Mouse (Mus musculus) MEL (cell line): ENCODE results near the gene Spaca6. TPM values are rescaled to one million over a fixed set of nuclear protein-coding genes. Genes with fewer than 3 reads are reported as not detected.

Experiments
- DNase-seq: peaks from one replicate; pipeline ENCODE4 v3.0.0; 2011; ENCODE audit warnings: low read depth, low spot score
- H3K27ac ChIP-seq: 2 replicates; pipeline ENCODE4 v1.5.1; 2012; ENCODE audit warnings: low read depth, mild to moderate bottlenecking, control low read depth, low read length, moderate library complexity; ENCODE audit not compliant: control insufficient read depth
- H3K27me3 ChIP-seq, 2 experiments: fragments of 150-350 bp in 1 of 2; sonication (generic) in 1 of 2; 2 replicates each; pipeline ENCODE4 v1.6.1; 2012; ENCODE audit warnings: low read length in 2 of 2, mild to moderate bottlenecking in 2 of 2, improper control_type of control experiment in 1 of 2, moderate library complexity in 1 of 2; ENCODE audit not compliant: insufficient read depth in 2 of 2, control insufficient read depth in 1 of 2
- H3K36me3 ChIP-seq, 2 experiments: 2 replicates each; pipeline ENCODE4 v1.6.1; 2012 to 2014; ENCODE audit warnings: low read length in 2 of 2, improper control_type of control experiment in 1 of 2, inconsistent platforms in 1 of 2, mild to moderate bottlenecking in 1 of 2; ENCODE audit not compliant: insufficient read depth in 2 of 2, control insufficient read depth in 1 of 2
- H3K4me1 ChIP-seq, 2 experiments: fragments of 150-350 bp in 1 of 2; sonication (generic) in 1 of 2; 2 replicates each; pipeline ENCODE4 v1.6.1; 2012; ENCODE audit warnings: low read length in 2 of 2, improper control_type of control experiment in 1 of 2, mild to moderate bottlenecking in 1 of 2; ENCODE audit not compliant: insufficient read depth in 2 of 2, control insufficient read depth in 1 of 2
- H3K4me3 ChIP-seq, 2 experiments: fragments of 150-350 bp in 1 of 2; sonication (generic) in 1 of 2; 2 replicates each; pipeline ENCODE4 v1.5.1; 2012; ENCODE audit warnings: low read depth in 2 of 2, low read length in 2 of 2, mild to moderate bottlenecking in 2 of 2, moderate library complexity in 2 of 2, control low read depth in 1 of 2, improper control_type of control experiment in 1 of 2; ENCODE audit not compliant: control insufficient read depth in 1 of 2, insufficient read depth in 1 of 2
- H3K79me2 ChIP-seq: 2 replicates; pipeline ENCODE4 v1.6.1; 2012; ENCODE audit warnings: mild to moderate bottlenecking, low read length, moderate library complexity; ENCODE audit not compliant: control insufficient read depth, poor library complexity, insufficient read depth
- H3K9ac ChIP-seq: 2 replicates; pipeline ENCODE4 v1.6.1; 2012; ENCODE audit warnings: low read depth, mild to moderate bottlenecking, control low read depth, low read length, moderate library complexity; ENCODE audit not compliant: control insufficient read depth, poor library complexity, severe bottlenecking
- H3K9me3 ChIP-seq: fragments of 150-350 bp; sonication (generic); replicated peaks from 2 replicates; pipeline ENCODE4 v1.6.1; 2012; ENCODE audit warnings: mild to moderate bottlenecking, low read length, improper control_type of control experiment, moderate library complexity; ENCODE audit not compliant: insufficient read depth
- CHD2 ChIP-seq: IDR thresholded peaks from 2 replicates; pipeline ENCODE4 v1.6.1; 2011; ENCODE audit warnings: low read length, improper control_type of control experiment
- ETS1 ChIP-seq: IDR thresholded peaks from 2 replicates; pipeline ENCODE4 v1.6.1; 2012; ENCODE audit warnings: low read depth, mild to moderate bottlenecking, inconsistent platforms, low read length, improper control_type of control experiment, moderate library complexity
- HCFC1 ChIP-seq: IDR thresholded peaks from 2 replicates; pipeline ENCODE4 v1.6.1; 2012; ENCODE audit warnings: low read depth, mild to moderate bottlenecking, inconsistent platforms, low read length, improper control_type of control experiment, moderate library complexity
- KAT2A ChIP-seq: conservative IDR thresholded peaks from 2 replicates; pipeline ENCODE4 v1.6.1; 2012; ENCODE audit warnings: low read depth, low read length, improper control_type of control experiment, inconsistent platforms
- MAFK ChIP-seq: IDR thresholded peaks from 2 replicates; pipeline ENCODE4 v1.6.1; 2011; ENCODE audit warnings: low read depth, mild to moderate bottlenecking, low read length, improper control_type of control experiment, borderline replicate concordance
- MAZ ChIP-seq: IDR thresholded peaks from 2 replicates; pipeline ENCODE4 v1.6.1; 2012; ENCODE audit warnings: low read depth, mild to moderate bottlenecking, inconsistent platforms, low read length, improper control_type of control experiment
- MEF2A ChIP-seq: IDR thresholded peaks from 2 replicates; pipeline ENCODE4 v1.6.1; 2014; ENCODE audit warnings: low read depth, mild to moderate bottlenecking, inconsistent platforms, low read length, improper control_type of control experiment; ENCODE audit not compliant: poor library complexity, insufficient replicate concordance, severe bottlenecking; ENCODE audit errors: extremely low read depth
- MXI1 ChIP-seq: IDR thresholded peaks from 2 replicates; pipeline ENCODE4 v1.6.1; 2011; ENCODE audit warnings: mild to moderate bottlenecking, low read depth, low read length, improper control_type of control experiment
- MYB ChIP-seq: IDR thresholded peaks from 2 replicates; pipeline ENCODE4 v1.6.1; 2011; ENCODE audit warnings: mild to moderate bottlenecking, low read depth, low read length, improper control_type of control experiment
- MYC ChIP-seq: IDR thresholded peaks from 2 replicates; pipeline ENCODE4 v1.6.1; 2011; ENCODE audit warnings: low read depth, mild to moderate bottlenecking, low read length, improper control_type of control experiment, moderate library complexity
- NRF1 ChIP-seq: IDR thresholded peaks from 2 replicates; pipeline ENCODE4 v1.6.1; 2014; ENCODE audit warnings: low read depth, mild to moderate bottlenecking, inconsistent platforms, low read length, improper control_type of control experiment, moderate library complexity; ENCODE audit not compliant: poor library complexity, insufficient read depth, severe bottlenecking
- POLR2A ChIP-seq, 2 experiments: IDR thresholded peaks; 2 replicates each; pipeline ENCODE4 v1.6.1; 2011 to 2012; ENCODE audit warnings: low read length in 2 of 2, mild to moderate bottlenecking in 2 of 2, control low read depth in 1 of 2, improper control_type of control experiment in 1 of 2, low read depth in 1 of 2, moderate library complexity in 1 of 2; ENCODE audit not compliant: control insufficient read depth in 1 of 2, insufficient read depth in 1 of 2, poor library complexity in 1 of 2
- POLR2AphosphoS5 ChIP-seq: IDR thresholded peaks from 2 replicates; pipeline ENCODE4 v1.6.1; 2012; ENCODE audit warnings: low read depth, borderline replicate concordance, mild to moderate bottlenecking, inconsistent platforms, low read length, moderate library complexity, mixed read lengths
- SIN3A ChIP-seq: IDR thresholded peaks from 2 replicates; pipeline ENCODE4 v1.6.1; 2012; ENCODE audit warnings: low read length, improper control_type of control experiment, inconsistent platforms
- TCF12 ChIP-seq: IDR thresholded peaks from 2 replicates; pipeline ENCODE4 v1.6.1; 2014; ENCODE audit warnings: low read depth, mild to moderate bottlenecking, inconsistent platforms, low read length, improper control_type of control experiment, moderate library complexity
- UBTF ChIP-seq: IDR thresholded peaks from 2 replicates; pipeline ENCODE4 v1.6.1; 2012; ENCODE audit warnings: low read depth, mild to moderate bottlenecking, inconsistent platforms, low read length, improper control_type of control experiment, moderate library complexity, borderline replicate concordance; ENCODE audit not compliant: insufficient read depth
- USF2 ChIP-seq, 2 experiments: IDR thresholded peaks; 2 replicates each; pipeline ENCODE4 v1.6.1; 2011 to 2012; ENCODE audit warnings: improper control_type of control experiment in 2 of 2, low read length in 2 of 2, borderline replicate concordance in 1 of 2, inconsistent platforms in 1 of 2, low read depth in 1 of 2, mild to moderate bottlenecking in 1 of 2; ENCODE audit not compliant: insufficient read depth in 1 of 2
- ZMIZ1 ChIP-seq: IDR thresholded peaks from 2 replicates; pipeline ENCODE4 v1.6.1; 2012; ENCODE audit warnings: low read depth, mild to moderate bottlenecking, inconsistent platforms, low read length, improper control_type of control experiment, moderate library complexity
- polyA plus RNA-seq, 2 experiments: library from polyadenylated mRNA; stranded (reverse) in 1 of 2; unstranded in 1 of 2; fragments of >175 nt in 1 of 2; fragments of >200 nt in 1 of 2; gene quantifications; 2 replicates each; pipeline versions ENCODE4 v1.2.1 to v1.2.4; 2012; ENCODE audit warnings: low replicate concordance in 2 of 2, low read depth in 1 of 2; ENCODE audit not compliant: insufficient read length in 2 of 2, insufficient read depth in 1 of 2, missing spikeins in 1 of 2
- total RNA-seq: library from RNA; depleted of rRNA; stranded (reverse); fragments of 300-350 nt; gene quantifications from 2 replicates; pipeline ENCODE4 v1.2.3, GENCODE M21; 2012; rRNA removed

Spaca6 gene
- 1.0 and 1.6 TPM in 2 replicates for total RNA-seq
- polyA plus RNA-seq: 1 to 10 TPM in 1 of 2 experiments, not detected in 1; 6.4 TPM

GRCm38 (mm10) chr17:17826751-17827657 lies at the start of gene Spaca6:
Gene Spaca6, plus strand, starts transcription at chr17:17827158.
- TF ChIP-seq UBTF: no peak
- TF ChIP-seq MXI1: no peak; the same call in 1 of the 2 replicates
- no peak for TF ChIP-seq SIN3A
- no peak for TF ChIP-seq USF2 (IDR thresholded peaks at IDR 0.05; ENCODE audit: borderline replicate concordance in 1 of 2, insufficient read depth in 1 of 2, low read depth in 1 of 2, low read length in 2 of 2)
- TF ChIP-seq CHD2: no peak
- no peak for TF ChIP-seq NRF1
- no peak for TF ChIP-seq ZMIZ1
- peak; percentile 66; the same call in 1 of the 2 replicates for TF ChIP-seq MAZ
- TF ChIP-seq POLR2AphosphoS5: no peak
- peak; percentile 18 to 52; a peak in 1 of 4 replicates for TF ChIP-seq POLR2A (IDR thresholded peaks at IDR 0.05; ENCODE audit: control insufficient read depth in 1 of 2, insufficient read depth in 1 of 2, low read depth in 1 of 2, low read length in 2 of 2, poor library complexity in 1 of 2)
- 0 out of 2 replicates have a peak, but pooled peaks have one; percentile 17 for TF ChIP-seq HCFC1
- TF ChIP-seq MEF2A: no peak
- TF ChIP-seq TCF12: 0 out of 2 replicates have a peak, but pooled peaks have one; percentile 12
- no peaks in the 10 kb centered on the region; the same call in 1 of the 2 replicates for H3K79me2 ChIP-seq
- peak within 1 kb of the TSS; percentile 64 for H3K9ac ChIP-seq
- H3K36me3 ChIP-seq: peaks cover 0 to 9% of the 10 kb centered on the region in 2 experiments; a peak in 2 of 4 replicates
- peak within 1 kb of the TSS; percentile 83 for H3K27ac ChIP-seq
- DNase-seq: peak; percentile 52
- H3K9me3 ChIP-seq: no peaks in the 10 kb centered on the region
- peaks cover 2 to 16% of the 10 kb centered on the region in 2 experiments; a peak in 3 of 4 replicates for H3K4me1 ChIP-seq
- H3K27me3 ChIP-seq: no peaks in the 10 kb centered on the region
- H3K4me3 ChIP-seq: peak within 1 kb of the TSS; percentile 74 to 96

GRCm38 (mm10) chr17:17790866-17791630 lies 35.9 kb upstream of the Spaca6 start:
- TF ChIP-seq MXI1: no peak
- no peak for TF ChIP-seq KAT2A
- no peak for TF ChIP-seq ETS1
- no peak for TF ChIP-seq MYC
- TF ChIP-seq MAFK: no peak
- TF ChIP-seq MYB: no peak
- no peak for TF ChIP-seq UBTF
- H3K27ac ChIP-seq: no peak overlapping the region
- no peak overlapping the region for H3K4me3 ChIP-seq
- H3K27me3 ChIP-seq: no peaks in the 10 kb centered on the region
- H3K79me2 ChIP-seq: no peaks in the 10 kb centered on the region
- H3K36me3 ChIP-seq: peaks cover 0 to 2% of the 10 kb centered on the region in 2 experiments; a peak in 2 of 4 replicates
- H3K4me1 ChIP-seq: peaks cover 0 to 5% of the 10 kb centered on the region in 2 experiments; a peak in 2 of 4 replicates
- no peak overlapping the region for H3K9ac ChIP-seq
- no peak for DNase-seq
- H3K9me3 ChIP-seq: no peaks in the 10 kb centered on the region
